Mouse (Mus musculus) heart, embryonic 15.5 days (tissue): ENCODE measurements around the gene Wdr90. TPM values are rescaled to one million over a fixed set of nuclear protein-coding genes. Genes with fewer than 3 reads are reported as not detected.

ENCODE experiments used
- ATAC-seq: fragments of 200-750 bp; cut with Nextera tagmentation; replicated peaks from 2 replicates; pipeline ENCODE4 v1.8.0; 2017; ENCODE audit warnings: low read depth, moderate TSS enrichment; ENCODE audit not compliant: insufficient number of reproducible peaks, insufficient read depth, low FRiP score
- H3K27ac ChIP-seq: fragments of 300-500 bp; sonication (generic); 2 replicates; pipeline ENCODE4 v1.5.1; 2015; ENCODE audit warnings: mild to moderate bottlenecking, inconsistent platforms
- H3K27me3 ChIP-seq: fragments of 300-500 bp; sonication (generic); 2 replicates; pipeline ENCODE4 v1.6.1; 2015; ENCODE audit warnings: inconsistent platforms
- H3K36me3 ChIP-seq: fragments of 300-500 bp; sonication (generic); 2 replicates; pipeline ENCODE4 v1.6.1; 2015; ENCODE audit warnings: mild to moderate bottlenecking, inconsistent platforms
- H3K4me1 ChIP-seq: fragments of 300-500 bp; sonication (generic); replicated peaks from 2 replicates; pipeline ENCODE4 v1.6.1; 2015; ENCODE audit warnings: inconsistent platforms
- H3K4me2 ChIP-seq: fragments of 300-500 bp; sonication (generic); 2 replicates; pipeline ENCODE4 v1.6.1; 2015; ENCODE audit warnings: inconsistent platforms, mild to moderate bottlenecking, moderate library complexity
- H3K4me3 ChIP-seq: fragments of 300-500 bp; sonication (generic); 2 replicates; pipeline ENCODE4 v1.5.1; 2015; ENCODE audit warnings: mild to moderate bottlenecking, inconsistent platforms
- H3K9ac ChIP-seq: fragments of 300-500 bp; sonication (generic); 2 replicates; pipeline ENCODE4 v1.6.1; 2015; ENCODE audit warnings: mild to moderate bottlenecking, inconsistent platforms
- H3K9me3 ChIP-seq: fragments of 300-500 bp; sonication (generic); replicated peaks from 2 replicates; pipeline ENCODE4 v1.6.1; 2016; ENCODE audit warnings: inconsistent platforms
- WGBS: fragments of 180-500 bp; shearing (Covaris S2); methylation state at CpG from one replicate; pipeline ENCODE4 v1.1.7; 2015; ENCODE audit warnings: mixed read lengths; 5-methylcytosine and 5-hydroxymethylcytosine counted together
- polyA plus RNA-seq: library from polyadenylated mRNA; unstranded; fragments of >200 nt; fragmentation: Nextera tagmentation; extraction: Ambion mirVana; gene quantifications from 2 replicates; pipeline ENCODE4 v1.2.1, GENCODE M21; 2015

Wdr90 gene
- polyA plus RNA-seq, 1 experiment from 2014 or later = 12.1 TPM

GRCm38 (mm10) chr17:25867836-25868600 lies 6.7 kb upstream of the Wdr90 start:
- WGBS = under 1% methylated on average over 42 of the region's 42 CpGs
- peak overlapping the region; percentile 98 for H3K27ac ChIP-seq
- no peaks in the 10 kb centered on the region for H3K9me3 ChIP-seq

GRCm38 (mm10) chr17:25867509-25867835 lies 6.2 kb upstream of the Wdr90 start:
- peak overlapping the region; percentile 98 for H3K27ac ChIP-seq
- H3K27me3 ChIP-seq = no peaks in the 10 kb centered on the region
- no peaks in the 10 kb centered on the region for H3K9me3 ChIP-seq
- peak overlapping the region; percentile 97 for H3K4me3 ChIP-seq
- 5% methylated on average over 7 of the region's 7 CpGs for WGBS
- H3K4me1 ChIP-seq = peaks cover 30% of the 10 kb centered on the region
- ATAC-seq = no peak
- H3K4me2 ChIP-seq = peak overlapping the region; percentile 96
- peak overlapping the region; percentile 91 for H3K9ac ChIP-seq
- peaks cover 15% of the 10 kb centered on the region; the same call in 1 of the 2 replicates for H3K36me3 ChIP-seq

More at GRCm38 (mm10) chr17:25867836-25868600, 6.7 kb upstream of the Wdr90 start:
- Histone ChIP-seq H3K36me3 (peaks cover 15% of the 10 kb centered on the region; the same call in 1 of the 2 replicates), H3K4me3 (peak overlapping the region; percentile 97), H3K27me3 (no peaks in the 10 kb centered on the region), H3K4me2 (peak overlapping the region; percentile 96), H3K9ac (peak overlapping the region; percentile 91), H3K4me1 (peaks cover 30% of the 10 kb centered on the region)
- peak; percentile 58 for ATAC-seq

- Histone ChIP-seq H3K4me2 (peak overlapping the region; percentile 96), H3K36me3 (peaks cover 15% of the 10 kb centered on the region; the same call in 1 of the 2 replicates), H3K9ac (peak overlapping the region; percentile 28; the same call in 1 of the 2 replicates), H3K27ac (no peak overlapping the region), H3K27me3 (no peaks in the 10 kb centered on the region), H3K4me3 (peak overlapping the region; percentile 97), H3K4me1 (peaks cover 36% of the 10 kb centered on the region), H3K9me3 (no peaks in the 10 kb centered on the region)
- no peak for ATAC-seq
- 86% methylated on average over 3 of the region's 3 CpGs for WGBS
Measured at GRCm38 (mm10) chr17:25866172-25866571, 4.9 kb upstream of the Wdr90 start.

GRCm38 (mm10) chr17:25865288-25865687 lies 4.0 kb upstream of the Wdr90 start:
- Histone ChIP-seq H3K27me3 (no peaks in the 10 kb centered on the region), H3K4me2 (no peak overlapping the region), H3K9ac (no peak overlapping the region), H3K27ac (no peak overlapping the region), H3K36me3 (peaks cover 15% of the 10 kb centered on the region; the same call in 1 of the 2 replicates), H3K4me1 (peaks cover 45% of the 10 kb centered on the region), H3K4me3 (no peak overlapping the region), H3K9me3 (no peaks in the 10 kb centered on the region)
- WGBS = 85% methylated on average over 11 of the region's 11 CpGs
- ATAC-seq = no peak

- Histone ChIP-seq H3K4me2 (no peak overlapping the region), H3K27me3 (no peaks in the 10 kb centered on the region), H3K4me3 (no peak overlapping the region), H3K36me3 (peaks cover 15% of the 10 kb centered on the region; the same call in 1 of the 2 replicates), H3K27ac (no peak overlapping the region), H3K4me1 (peaks cover 48% of the 10 kb centered on the region), H3K9ac (no peak overlapping the region), H3K9me3 (no peaks in the 10 kb centered on the region)
- 89% methylated on average over 14 of the region's 14 CpGs for WGBS
- ATAC-seq = no peak
Measured at GRCm38 (mm10) chr17:25864311-25864710, 3.0 kb upstream of the Wdr90 start.

- Histone ChIP-seq H3K4me3 (no peak overlapping the region), H3K4me1 (peaks cover 46% of the 10 kb centered on the region), H3K27me3 (no peaks in the 10 kb centered on the region), H3K9me3 (no peaks in the 10 kb centered on the region), H3K9ac (no peak overlapping the region), H3K4me2 (no peak overlapping the region), H3K27ac (no peak overlapping the region), H3K36me3 (peaks cover 15% of the 10 kb centered on the region; the same call in 1 of the 2 replicates)
- WGBS = 88% methylated on average over 6 of the region's 6 CpGs
- ATAC-seq = no peak
Measured at GRCm38 (mm10) chr17:25863681-25864080, 2.4 kb upstream of the Wdr90 start.

- WGBS = 12% methylated on average over 6 of the region's 6 CpGs
- H3K4me2 ChIP-seq = peak overlapping the region; percentile 96
- H3K4me1 ChIP-seq = peaks cover 37% of the 10 kb centered on the region
- no peaks in the 10 kb centered on the region for H3K9me3 ChIP-seq
- no peak for ATAC-seq
- peak overlapping the region; percentile 82 for H3K9ac ChIP-seq
- H3K4me3 ChIP-seq = peak overlapping the region; percentile 75
- peaks cover 15% of the 10 kb centered on the region; the same call in 1 of the 2 replicates for H3K36me3 ChIP-seq
- peak overlapping the region; percentile 72 for H3K27ac ChIP-seq
- H3K27me3 ChIP-seq = no peaks in the 10 kb centered on the region
Measured at GRCm38 (mm10) chr17:25861704-25862612, 657 bp upstream of the Wdr90 start.

- Histone ChIP-seq H3K9me3 (no peaks in the 10 kb centered on the region), H3K4me1 (peaks cover 20% of the 10 kb centered on the region), H3K27ac (no peak overlapping the region), H3K9ac (no peak overlapping the region), H3K27me3 (no peaks in the 10 kb centered on the region), H3K36me3 (peaks cover 15% of the 10 kb centered on the region; the same call in 1 of the 2 replicates), H3K4me2 (peak overlapping the region; percentile 96), H3K4me3 (no peak overlapping the region)
- 83% methylated on average over 6 of the region's 6 CpGs for WGBS
- no peak for ATAC-seq
Measured at GRCm38 (mm10) chr17:25860229-25860628, 1.1 kb downstream of the Wdr90 start.

GRCm38 (mm10) chr17:25844396-25844901 lies 16.9 kb downstream of the Wdr90 start, which contains the start of gene Rhot2:
Rhot2 (minus strand) TSS chr17:25844851.
- 2% methylated on average over 21 of the region's 21 CpGs for WGBS
- Histone ChIP-seq H3K4me3 (peak within 1 kb of the TSS; percentile 95), H3K9ac (peak within 1 kb of the TSS; percentile 96), H3K27ac (peak within 1 kb of the TSS; percentile 88), H3K4me2 (peak within 1 kb of the TSS; percentile 78), H3K36me3 (peaks cover 37% of the 10 kb centered on the region), H3K27me3 (no peaks in the 10 kb centered on the region), H3K9me3 (no peaks in the 10 kb centered on the region), H3K4me1 (peaks cover 28% of the 10 kb centered on the region)
- peak; percentile 92 for ATAC-seq

GRCm38 (mm10) chr17:25843636-25844395 lies 17.5 kb downstream of the Wdr90 start:
- no peaks in the 10 kb centered on the region for H3K27me3 ChIP-seq
- peak overlapping the region; percentile 96 for H3K9ac ChIP-seq
- H3K4me2 ChIP-seq = peak overlapping the region; percentile 78
- 1% methylated on average over 38 of the region's 38 CpGs for WGBS
- peaks cover 29% of the 10 kb centered on the region for H3K4me1 ChIP-seq
- no peaks in the 10 kb centered on the region for H3K9me3 ChIP-seq
- peaks cover 42% of the 10 kb centered on the region for H3K36me3 ChIP-seq
- H3K4me3 ChIP-seq = peak overlapping the region; percentile 95
- peak; percentile 8; the same call in 1 of the 2 replicates for ATAC-seq
- H3K27ac ChIP-seq = peak overlapping the region; percentile 88
